Mouse (Mus musculus): ENCODE results near the gene Nbl1.

DNA sequence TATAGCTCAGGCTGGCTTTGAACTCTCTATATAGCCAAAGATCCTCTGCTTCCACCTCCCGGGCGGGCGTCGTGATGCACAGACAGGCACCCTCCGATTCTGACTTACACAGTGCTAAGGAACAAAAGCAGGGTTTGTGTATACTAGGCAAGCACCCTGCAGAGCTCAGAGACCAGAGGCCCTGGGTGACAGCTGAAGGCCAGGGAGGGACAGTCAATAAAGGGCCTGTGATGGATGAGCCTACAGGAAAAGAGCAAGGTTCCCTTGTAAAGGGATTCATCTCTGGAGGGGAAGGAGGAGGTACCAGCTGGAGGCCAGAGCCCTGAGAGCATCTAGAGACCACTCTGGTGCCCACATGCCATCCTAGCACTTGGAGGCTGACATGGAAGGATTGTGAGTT, 39.4 kb downstream of the Nbl1 start:
- no peak for TF ChIP-seq GATA1 (IDR thresholded peaks at IDR 0.05; ENCODE audit: low read length)
- no peak for TF ChIP-seq TAL1 (IDR thresholded peaks at IDR 0.05; ENCODE audit: low read length)
